Mouse (Mus musculus) left cerebral cortex, adult 18-20 months (tissue): ENCODE measurements at regions not wholly inside any gene's neighbourhood (a gene's known extent, or its start where the extent isn't known, plus 50 kb on each side); places are given as distances from the start of the nearest gene placed in this dataset.

Experiments used
- DNase-seq, 2 experiments: peaks; one replicate each; pipeline ENCODE4 v3.0.0; 2021 to 2022; ENCODE audit warnings: low spot score in 2 of 2, mixed read lengths in 1 of 2

DNA sequence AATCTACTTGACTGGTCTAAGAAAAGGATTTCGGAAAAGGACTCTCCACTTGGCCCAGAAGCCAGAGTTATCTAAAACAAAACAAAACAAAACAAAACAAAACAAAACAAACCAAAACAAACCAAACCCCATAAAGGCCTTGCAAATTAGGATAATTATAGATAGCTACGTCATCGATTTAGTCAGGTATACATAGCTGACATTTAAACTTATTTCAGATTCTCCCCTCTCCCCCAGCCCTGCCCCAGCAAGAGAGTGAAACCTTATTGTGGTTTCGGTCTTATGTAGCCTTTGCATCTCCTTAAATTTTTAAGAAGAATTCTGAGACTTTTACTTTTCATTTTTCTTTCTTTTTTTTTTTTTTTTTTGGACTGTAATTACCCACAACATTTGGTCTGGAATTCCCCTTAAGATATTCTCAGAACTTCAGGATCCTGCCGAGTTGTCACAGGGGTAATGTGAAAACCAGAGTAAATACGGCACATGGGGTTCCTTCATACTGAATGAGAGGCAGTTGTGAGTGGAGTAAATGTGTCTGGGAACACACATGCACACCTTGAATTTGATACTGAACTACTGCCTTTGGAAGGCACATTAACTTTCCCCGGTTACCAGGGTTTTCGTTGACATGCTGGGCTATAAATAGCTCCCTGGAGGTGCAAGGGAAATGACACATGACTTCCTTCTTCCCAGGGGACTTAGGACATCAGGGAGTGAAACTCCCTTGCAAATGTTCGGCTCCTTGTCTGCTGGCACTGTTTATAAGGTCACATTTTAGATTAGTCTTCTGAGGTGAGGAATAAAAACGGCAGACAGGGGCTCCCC lies 94.8 kb upstream of the Rap1b start:
- no peak for DNase-seq

DNA sequence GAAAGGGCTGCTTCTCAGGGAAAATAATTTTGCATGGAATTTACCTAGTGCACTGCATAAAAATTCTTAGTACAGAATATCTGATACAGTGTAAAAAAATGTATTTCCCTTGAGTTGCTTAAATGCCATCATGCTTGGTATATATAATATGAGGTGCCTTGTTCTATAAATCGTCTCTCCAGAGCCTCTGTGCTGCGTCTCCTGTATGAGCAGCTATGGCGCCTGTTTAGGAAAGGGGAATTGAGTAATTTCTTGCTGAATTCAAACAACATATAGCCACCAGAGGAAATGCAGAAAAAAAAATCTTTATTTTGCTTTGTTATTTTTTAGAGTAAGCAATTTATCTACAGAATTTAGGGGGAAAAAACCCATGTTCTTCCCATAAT lies 95.4 kb upstream of the Rap1b start:
- DNase-seq, result no peak

DNA sequence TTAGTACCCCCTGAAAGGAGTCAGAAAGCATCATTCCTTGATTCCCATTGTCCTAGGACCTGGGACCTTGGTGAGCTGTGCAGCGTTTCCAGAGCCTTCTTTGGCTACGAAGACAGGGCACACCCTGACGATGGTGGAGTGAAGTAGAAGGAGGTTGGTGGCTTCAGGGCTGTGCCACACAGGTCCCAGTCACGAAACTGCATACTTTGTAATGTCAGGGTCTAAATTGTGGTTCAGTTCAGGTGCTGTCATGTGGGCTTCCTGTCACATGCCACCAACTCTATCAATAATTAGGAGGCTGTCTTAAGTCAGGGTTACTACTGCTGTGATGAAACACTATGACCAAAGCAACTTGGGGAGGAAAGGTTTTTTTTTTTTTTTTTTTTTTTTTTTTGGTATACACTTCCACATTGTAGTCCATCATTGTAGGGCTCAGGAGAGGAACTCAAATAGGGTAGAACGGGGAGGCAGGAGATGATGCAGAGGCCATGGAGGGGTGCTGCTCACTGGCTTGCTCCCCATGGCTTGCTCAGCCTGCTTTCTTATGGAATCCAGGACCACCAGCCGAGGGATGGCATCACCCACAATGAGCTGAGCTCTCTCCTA lies 98.0 kb upstream of the Rap1b start:
- DNase-seq, result no peak

DNA sequence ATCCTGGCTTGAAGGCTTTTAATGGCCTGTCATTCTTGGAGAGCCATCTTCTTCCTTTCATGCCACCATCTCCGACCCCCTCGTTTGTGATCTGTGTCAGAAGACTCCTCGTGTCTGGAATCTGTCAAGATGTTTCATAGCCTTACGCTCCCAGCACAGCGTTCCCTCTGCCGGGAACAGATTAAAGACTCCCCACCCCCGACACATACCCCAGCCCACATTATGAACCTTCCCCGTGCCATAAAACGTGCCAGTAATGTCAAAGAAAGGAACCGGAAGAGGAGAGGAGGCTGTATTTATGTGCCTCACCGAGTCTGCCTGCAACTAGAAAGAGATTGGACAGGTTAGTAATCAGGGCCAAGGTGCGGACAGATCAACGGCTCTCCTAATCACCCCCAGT lies 101.4 kb upstream of the Rap1b start:
- DNase-seq, result no peak

- no peak for DNase-seq
Observed at GRCm38 (mm10) chr10:117947911-117948310, 102.1 kb upstream of the Rap1b start.

DNA sequence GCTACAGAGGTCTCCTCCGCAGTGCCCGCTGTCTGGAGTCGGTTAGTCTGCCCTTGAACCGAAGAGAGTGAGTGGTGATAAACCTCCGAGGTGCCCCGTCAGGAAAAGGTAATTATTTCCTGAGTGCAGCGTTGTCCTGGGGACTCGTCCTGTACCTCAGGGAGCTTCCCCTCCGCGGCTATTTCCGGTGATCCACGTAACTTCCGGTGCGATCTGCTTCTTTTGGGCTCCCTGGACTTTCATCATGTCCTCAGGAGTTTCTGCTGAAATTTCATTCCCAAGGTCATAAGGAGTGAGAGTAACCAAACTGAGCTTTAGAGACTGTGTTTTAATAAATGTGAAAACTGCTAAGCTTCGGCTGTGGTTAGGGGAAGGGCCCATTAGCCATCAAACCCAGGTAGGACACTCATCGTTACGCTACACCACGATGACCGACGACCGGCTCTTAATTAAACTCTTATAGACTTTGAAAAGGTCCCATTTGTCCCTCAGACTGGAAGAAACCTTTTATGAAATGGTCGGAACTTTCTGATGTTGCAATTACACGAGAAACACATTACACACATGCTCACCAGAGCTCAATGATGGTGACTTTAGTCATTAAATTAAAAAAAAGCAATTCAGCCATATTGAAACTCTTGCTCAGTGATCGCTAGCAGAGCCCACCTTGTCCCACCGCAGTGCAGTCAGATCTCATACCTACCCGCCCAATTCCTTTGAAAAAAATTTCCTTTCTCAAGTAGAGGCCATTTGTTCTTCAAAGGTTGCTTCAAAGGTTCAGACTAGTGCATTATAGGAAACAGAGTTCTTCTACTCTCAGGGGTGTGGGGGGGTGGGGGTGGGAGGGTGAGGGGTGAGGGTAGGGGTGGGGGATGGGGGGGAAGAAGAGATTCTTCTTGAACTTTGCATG lies 106.5 kb upstream of the Rap1b start:
- DNase-seq, result no peak

DNA sequence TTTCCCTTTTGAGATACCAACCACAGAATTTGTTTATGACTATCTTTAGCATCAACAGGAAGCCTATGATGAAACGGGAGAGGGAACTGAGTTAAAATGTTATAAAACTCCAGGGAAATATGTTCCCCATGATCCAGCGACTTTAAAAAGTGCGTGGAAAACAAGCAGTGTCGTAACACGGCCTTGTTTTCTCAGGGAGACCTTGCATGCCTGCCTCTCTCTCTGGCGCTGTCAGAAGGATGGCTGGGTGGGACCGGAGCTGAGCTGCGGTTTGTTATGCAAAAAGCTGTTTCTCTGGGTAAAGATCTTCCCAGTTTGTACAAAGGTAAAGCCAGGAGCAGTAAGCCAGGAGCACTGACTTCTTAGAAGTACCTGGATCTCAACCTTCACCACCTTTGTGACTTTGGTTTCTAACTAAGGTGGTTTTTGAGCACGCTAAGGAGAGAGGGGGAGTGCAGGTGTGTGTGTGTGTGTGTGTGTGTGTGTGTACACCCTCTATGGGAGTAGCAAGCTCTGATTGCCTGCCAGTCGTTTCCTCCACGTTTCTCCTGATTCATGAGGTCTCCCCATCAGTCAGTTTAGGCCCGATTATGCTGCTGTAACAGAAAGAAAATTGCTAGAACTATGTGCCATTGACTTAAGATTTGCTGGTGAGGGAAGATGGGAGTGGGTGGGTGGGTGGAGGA lies 107.3 kb upstream of the Rap1b start:
- no peak for DNase-seq

DNA sequence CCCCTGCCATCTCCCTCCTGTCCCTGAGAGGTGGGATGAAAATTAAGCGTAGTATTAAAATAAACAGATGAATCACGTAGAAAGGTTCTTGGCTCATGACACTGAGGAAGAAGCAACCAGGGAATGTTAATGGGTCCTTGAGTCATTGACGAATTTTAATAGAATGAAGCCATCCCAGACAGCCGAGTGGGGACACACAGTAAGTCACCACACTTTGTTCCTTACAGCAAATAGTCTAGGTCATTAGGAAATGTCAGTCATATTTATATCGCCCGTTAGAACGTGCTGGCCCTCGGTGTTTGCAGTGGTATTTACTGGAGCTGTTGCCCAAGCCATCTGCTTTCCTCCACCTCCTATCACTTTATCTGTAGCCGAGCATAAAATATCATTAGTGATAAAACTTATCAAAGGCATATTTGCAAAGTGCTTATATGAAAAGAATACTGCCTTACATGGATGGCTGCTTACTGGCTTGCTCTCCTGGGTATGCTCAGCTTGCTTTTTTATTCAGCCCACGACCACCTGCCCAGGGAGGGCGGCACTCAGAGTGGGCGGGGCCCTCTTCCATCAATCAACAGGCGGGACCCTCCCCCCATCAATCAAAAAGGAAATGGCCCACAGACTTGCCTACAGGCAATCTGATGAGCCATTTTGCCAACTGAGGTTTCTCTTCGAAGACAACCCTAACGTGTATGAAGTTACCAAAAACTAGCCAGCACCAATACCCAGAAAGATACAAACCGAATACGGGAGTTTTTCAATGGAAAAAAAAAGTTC lies 110.5 kb upstream of the Rap1b start:
- DNase-seq, result no peak

GRCm38 (mm10) chr10:117974706-117975105 lies 128.9 kb upstream of the Rap1b start:
- DNase-seq, result no peak

GRCm38 (mm10) chr10:117975467-117975866 lies 129.6 kb upstream of the Rap1b start:
- no peak for DNase-seq

- no peak for DNase-seq
Observed at GRCm38 (mm10) chr10:117979091-117979490, 133.3 kb upstream of the Rap1b start.

DNA sequence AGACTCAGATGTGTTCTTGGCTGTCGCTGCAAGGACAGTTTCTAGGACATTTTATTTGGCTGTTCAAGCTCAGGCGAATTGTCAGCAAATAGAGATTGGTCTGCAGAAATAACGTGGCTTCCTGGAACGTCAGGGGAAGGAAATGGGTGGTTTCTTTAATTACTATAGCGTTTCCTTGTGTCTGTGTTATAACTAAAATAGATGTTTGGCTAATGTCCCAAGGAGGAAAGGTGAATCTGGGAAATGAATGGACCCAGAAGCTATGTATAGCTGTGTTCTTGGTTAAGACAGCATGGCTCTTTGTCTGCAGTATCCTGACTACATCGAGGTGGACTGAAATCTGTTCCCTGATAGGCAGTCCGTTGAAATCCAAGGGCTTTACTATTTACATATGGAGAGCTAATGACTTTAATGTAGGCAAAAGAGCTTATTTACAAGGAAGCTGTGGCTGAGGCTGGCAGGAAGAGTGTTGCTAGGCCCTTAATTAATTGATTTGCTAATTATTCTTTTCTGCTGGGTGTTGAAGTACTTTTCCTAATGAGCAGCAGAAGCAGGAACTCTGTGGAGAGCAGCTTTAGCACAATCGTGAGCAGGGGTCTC lies 136.9 kb upstream of the Rap1b start:
- no peak for DNase-seq

DNA sequence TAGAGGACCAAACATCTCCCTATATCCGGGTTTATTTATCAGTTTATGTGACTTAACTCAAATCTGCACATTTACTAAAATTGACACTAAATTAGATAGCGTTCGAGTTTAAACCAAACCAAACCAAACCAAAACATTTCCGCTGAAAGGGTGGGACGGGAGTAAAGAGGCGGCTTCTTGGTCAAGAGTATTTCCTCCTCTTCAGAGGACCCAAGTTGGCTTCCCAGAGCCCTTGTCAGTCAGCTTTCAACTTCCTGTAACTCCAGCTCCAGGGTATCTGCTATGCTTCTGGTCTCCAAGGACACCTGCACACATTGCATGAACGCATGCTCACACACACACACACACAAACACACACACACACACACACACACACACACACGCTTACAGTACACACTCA lies 137.4 kb upstream of the Rap1b start:
- no peak for DNase-seq

GRCm38 (mm10) chr10:117984784-117985602 lies 139.2 kb upstream of the Rap1b start:
- peak; percentile 8 to 28 for DNase-seq

DNA sequence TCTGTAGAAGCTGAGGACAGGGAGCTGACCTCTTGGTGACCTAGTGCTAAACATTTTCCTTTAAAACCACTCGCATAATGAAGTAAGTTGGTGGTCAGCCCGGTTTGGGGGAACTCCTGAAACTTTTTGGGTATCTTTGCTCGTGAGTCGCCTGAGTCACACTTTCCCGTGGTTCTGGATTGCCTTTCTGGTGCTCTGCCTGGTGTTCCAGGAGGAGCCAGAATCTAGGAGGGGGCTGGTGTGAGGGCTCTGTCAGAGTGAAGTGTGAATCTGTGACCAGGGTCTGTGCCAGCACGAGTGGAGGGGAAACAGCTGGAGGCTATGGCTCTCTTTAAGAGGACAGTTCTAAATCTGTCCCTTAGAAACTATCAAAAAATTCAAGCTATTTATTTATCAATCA lies 141.8 kb upstream of the Rap1b start:
- DNase-seq, result peak; percentile 5 to 12

- DNase-seq, result no peak
Observed at GRCm38 (mm10) chr10:117988076-117988475, 142.2 kb upstream of the Rap1b start.

DNA sequence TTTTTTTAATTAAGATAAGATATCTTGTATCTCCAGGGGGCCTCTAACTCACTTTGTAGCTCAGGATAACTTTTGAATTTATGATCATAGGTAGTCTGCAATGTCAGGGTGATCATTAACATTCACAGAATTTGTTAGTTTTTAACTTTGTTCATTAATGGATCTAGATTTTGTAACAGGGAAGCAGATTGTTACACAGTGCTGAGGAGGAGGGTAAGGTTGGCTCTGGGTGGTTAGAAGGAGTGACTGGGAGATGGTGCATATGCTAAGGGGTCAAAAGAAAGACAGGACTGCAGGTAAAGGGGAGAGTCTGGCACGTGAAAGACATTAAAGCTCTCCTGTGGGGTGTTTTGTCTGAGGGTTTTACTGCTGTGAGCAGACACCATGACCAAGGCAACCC lies 145.3 kb upstream of the Rap1b start:
- DNase-seq, result no peak

- DNase-seq, result no peak
Observed at GRCm38 (mm10) chr10:117992317-117992716, 146.5 kb upstream of the Rap1b start.

GRCm38 (mm10) chr10:117993809-117994208 lies 147.8 kb upstream of the Mdm1 start:
- DNase-seq, result no peak
